Mouse (Mus musculus): ENCODE measurements around the gene Cdh13. TPM values are rescaled to one million over a fixed set of nuclear protein-coding genes. Genes with fewer than 3 reads are reported as not detected.

Cdh13 gene
- polyA plus RNA-seq, 1 experiment from 2014 or later, result 198 TPM

DNA sequence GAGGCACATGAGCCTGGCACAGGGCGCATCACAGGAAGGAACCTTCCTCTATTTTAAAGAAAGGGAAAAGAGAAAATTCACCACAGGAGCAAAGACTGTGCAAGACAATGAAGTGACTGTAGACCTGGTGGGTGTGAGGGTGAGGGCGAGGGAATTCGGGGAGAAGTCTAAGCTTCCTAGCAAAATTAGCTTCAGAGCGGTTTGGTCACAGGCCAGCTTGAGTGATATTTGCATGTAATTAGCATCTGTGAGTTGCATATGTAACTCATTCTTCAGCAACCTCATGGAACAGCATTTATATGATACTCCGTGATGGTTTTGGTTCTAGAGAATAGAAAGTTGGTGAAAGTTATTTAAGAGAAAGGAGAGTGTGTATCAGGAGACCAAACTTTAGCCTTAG lies 73.5 kb downstream of the Cdh13 start:
- Histone ChIP-seq H3K27ac (ENCODE audit: low read depth, low read length) (no peak overlapping the region), H3K4me1 (ENCODE audit: control insufficient read depth, insufficient read depth, low read length) (no peaks in the 10 kb centered on the region), H3K4me3 (ENCODE audit: low read depth, low read length) (no peak overlapping the region), H3K27me3 (ENCODE audit: control insufficient read depth, insufficient read depth, low read length) (no peaks in the 10 kb centered on the region), H3K36me3 (ENCODE audit: control insufficient read depth, insufficient read depth, low read length) (no peaks in the 10 kb centered on the region), H3K9me3 (ENCODE audit: control insufficient read depth, low read length) (no peaks in the 10 kb centered on the region), H3K4me2 (ENCODE audit: low read depth, low read length) (no peak overlapping the region), H3K9ac (replicated peaks; ENCODE audit: low read depth, low read length) (no peak overlapping the region)
- 84% methylated on average over 5 of the region's 5 CpGs for WGBS
- ATAC-seq (ENCODE audit: low read depth), result no peak

DNA sequence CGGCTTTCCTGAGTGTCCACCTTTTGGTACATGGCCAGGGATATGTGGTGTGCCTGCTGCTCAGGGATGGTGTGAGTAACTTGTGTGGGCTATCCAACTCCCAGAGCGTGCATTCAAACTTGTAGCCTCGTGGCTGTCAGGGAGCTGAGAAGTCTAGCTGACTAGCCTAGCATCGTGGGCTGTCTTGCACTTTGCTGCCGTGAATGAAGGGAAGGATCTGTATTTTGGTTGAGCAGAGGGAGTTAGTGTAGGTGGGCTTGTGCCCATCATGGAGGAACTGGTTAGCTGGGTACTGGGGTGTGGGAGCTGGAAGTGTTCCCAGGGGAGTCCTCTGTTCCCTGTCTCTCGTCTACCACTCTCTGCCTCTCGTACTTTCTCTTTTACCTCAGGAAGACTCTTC lies 74.1 kb downstream of the Cdh13 start:
- 91% methylated on average over 7 of the region's 7 CpGs for WGBS
- Histone ChIP-seq H3K9me3 (ENCODE audit: control insufficient read depth, low read length) (no peaks in the 10 kb centered on the region), H3K9ac (replicated peaks; ENCODE audit: low read depth, low read length) (no peak overlapping the region), H3K27me3 (ENCODE audit: control insufficient read depth, insufficient read depth, low read length) (no peaks in the 10 kb centered on the region), H3K4me2 (ENCODE audit: low read depth, low read length) (no peak overlapping the region), H3K27ac (ENCODE audit: low read depth, low read length) (no peak overlapping the region), H3K4me1 (ENCODE audit: control insufficient read depth, insufficient read depth, low read length) (no peaks in the 10 kb centered on the region), H3K4me3 (ENCODE audit: low read depth, low read length) (no peak overlapping the region), H3K36me3 (ENCODE audit: control insufficient read depth, insufficient read depth, low read length) (no peaks in the 10 kb centered on the region)
- ATAC-seq (ENCODE audit: low read depth), result no peak

DNA sequence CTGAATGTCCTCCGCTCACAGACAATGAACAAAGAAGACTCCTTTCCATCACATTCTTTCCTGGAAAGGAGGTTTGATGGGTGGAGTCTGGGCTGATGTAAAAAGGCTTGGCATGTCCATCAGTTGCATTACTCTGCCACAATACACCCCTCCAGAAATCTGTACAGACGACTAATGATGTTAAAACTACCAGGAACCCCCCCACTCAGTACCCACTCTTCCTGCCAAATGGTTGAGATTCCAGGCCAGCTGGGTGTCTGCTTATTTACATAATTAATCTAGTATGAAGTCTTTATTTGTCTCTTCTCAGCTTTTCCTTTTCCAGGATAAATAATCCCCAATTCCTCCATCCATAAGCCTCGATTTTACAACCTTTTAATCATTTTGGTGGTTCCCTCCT lies 80.2 kb downstream of the Cdh13 start:
- Histone ChIP-seq H3K9me3 (ENCODE audit: control insufficient read depth, low read length) (no peaks in the 10 kb centered on the region), H3K4me3 (ENCODE audit: low read depth, low read length) (no peak overlapping the region), H3K4me1 (ENCODE audit: control insufficient read depth, insufficient read depth, low read length) (no peaks in the 10 kb centered on the region), H3K4me2 (ENCODE audit: low read depth, low read length) (no peak overlapping the region), H3K36me3 (ENCODE audit: control insufficient read depth, insufficient read depth, low read length) (no peaks in the 10 kb centered on the region), H3K27me3 (ENCODE audit: control insufficient read depth, insufficient read depth, low read length) (no peaks in the 10 kb centered on the region), H3K27ac (ENCODE audit: low read depth, low read length) (no peak overlapping the region), H3K9ac (replicated peaks; ENCODE audit: low read depth, low read length) (no peak overlapping the region)
- WGBS, result 59% methylated on average over 3 of the region's 3 CpGs
- no peak for ATAC-seq (ENCODE audit: low read depth)

DNA sequence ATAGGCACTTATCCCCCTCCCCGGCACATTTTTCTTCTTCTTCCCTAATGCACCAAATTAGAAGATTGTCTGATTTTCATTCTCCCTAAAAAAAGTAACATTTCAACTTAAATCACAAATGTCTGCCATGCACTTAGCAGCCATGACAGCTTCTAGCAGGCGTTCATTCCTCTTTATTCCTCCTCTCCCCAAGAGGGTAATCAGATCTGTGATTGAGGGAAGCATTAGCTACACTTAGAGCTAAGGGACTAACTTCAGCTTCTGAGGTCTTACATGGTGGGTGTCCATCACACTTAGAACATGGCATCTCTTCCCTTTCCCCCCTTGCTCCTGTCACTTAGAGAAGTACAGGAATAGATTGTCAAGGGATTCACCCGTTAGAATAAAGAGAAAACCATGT lies 89.6 kb downstream of the Cdh13 start:
- Histone ChIP-seq H3K4me1 (ENCODE audit: control insufficient read depth, insufficient read depth, low read length) (no peaks in the 10 kb centered on the region), H3K4me3 (ENCODE audit: low read depth, low read length) (no peak overlapping the region), H3K4me2 (ENCODE audit: low read depth, low read length) (no peak overlapping the region), H3K9me3 (ENCODE audit: control insufficient read depth, low read length) (no peaks in the 10 kb centered on the region), H3K9ac (replicated peaks; ENCODE audit: low read depth, low read length) (no peak overlapping the region), H3K27ac (ENCODE audit: low read depth, low read length) (no peak overlapping the region), H3K36me3 (ENCODE audit: control insufficient read depth, insufficient read depth, low read length) (no peaks in the 10 kb centered on the region), H3K27me3 (ENCODE audit: control insufficient read depth, insufficient read depth, low read length) (no peaks in the 10 kb centered on the region)
- WGBS, result 80% methylated on average over 3 of the region's 3 CpGs
- no peak for ATAC-seq (ENCODE audit: low read depth)

DNA sequence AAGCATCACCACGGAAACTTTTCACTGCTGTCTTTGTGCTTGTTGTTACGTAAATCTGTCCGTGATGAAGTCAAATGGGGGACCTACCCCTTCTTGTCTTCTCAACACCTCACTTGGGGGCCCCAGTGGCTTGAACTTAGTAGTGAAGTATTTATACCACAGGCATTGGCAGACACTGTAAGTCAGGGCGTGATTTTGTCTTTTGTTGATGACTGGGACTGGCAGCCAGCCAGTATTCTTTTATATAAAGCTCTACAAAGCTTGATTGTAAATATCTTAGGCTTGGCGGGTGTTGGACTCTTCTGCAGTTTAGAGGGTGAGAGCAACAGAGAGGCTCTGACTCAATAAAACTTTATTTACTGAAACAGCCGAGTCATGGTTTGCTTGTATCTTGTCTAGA lies 91.2 kb downstream of the Cdh13 start:
- ATAC-seq (ENCODE audit: low read depth), result peak; percentile 64; the same call in 1 of the 2 replicates
- no peaks in the 10 kb centered on the region for H3K9me3 ChIP-seq (ENCODE audit: control insufficient read depth, low read length)
- H3K36me3 ChIP-seq (ENCODE audit: control insufficient read depth, insufficient read depth, low read length), result no peaks in the 10 kb centered on the region
- no peaks in the 10 kb centered on the region for H3K27me3 ChIP-seq (ENCODE audit: control insufficient read depth, insufficient read depth, low read length)
- 0 out of 2 replicates have a peak, but pooled peaks cover 5% of the 10 kb centered on the region for H3K4me1 ChIP-seq (ENCODE audit: control insufficient read depth, insufficient read depth, low read length)
- no peak overlapping the region for H3K9ac ChIP-seq (replicated peaks; ENCODE audit: low read depth, low read length)
- no peak overlapping the region for H3K27ac ChIP-seq (ENCODE audit: low read depth, low read length)
- no peak overlapping the region for H3K4me2 ChIP-seq (ENCODE audit: low read depth, low read length)
- 28% methylated on average over 6 of the region's 6 CpGs for WGBS
- H3K4me3 ChIP-seq (ENCODE audit: low read depth, low read length), result no peak overlapping the region

DNA sequence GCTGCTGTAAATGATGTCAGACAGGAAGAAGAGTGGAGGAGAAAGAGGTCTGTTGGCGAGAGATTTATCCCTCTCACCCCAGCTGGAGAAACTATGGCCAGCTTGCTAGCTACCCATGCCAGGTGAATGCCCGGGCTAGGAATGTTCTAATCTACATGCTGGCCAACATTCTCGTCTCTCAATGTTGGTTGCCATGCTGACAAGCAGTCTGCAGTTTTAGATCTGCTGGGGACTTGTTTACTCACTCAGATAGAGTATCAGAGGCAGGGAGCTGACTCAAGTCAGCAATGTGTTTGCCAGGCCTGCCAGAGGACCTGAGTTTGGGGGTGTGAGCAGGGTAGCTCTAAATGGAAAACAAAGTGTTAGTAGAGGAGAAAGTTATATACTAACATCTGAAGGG lies 93.3 kb downstream of the Cdh13 start:
- Histone ChIP-seq H3K9me3 (ENCODE audit: control insufficient read depth, low read length) (no peaks in the 10 kb centered on the region), H3K27me3 (ENCODE audit: control insufficient read depth, insufficient read depth, low read length) (no peaks in the 10 kb centered on the region), H3K4me2 (ENCODE audit: low read depth, low read length) (no peak overlapping the region), H3K36me3 (ENCODE audit: control insufficient read depth, insufficient read depth, low read length) (no peaks in the 10 kb centered on the region), H3K27ac (ENCODE audit: low read depth, low read length) (no peak overlapping the region), H3K9ac (replicated peaks; ENCODE audit: low read depth, low read length) (no peak overlapping the region), H3K4me3 (ENCODE audit: low read depth, low read length) (no peak overlapping the region), H3K4me1 (ENCODE audit: control insufficient read depth, insufficient read depth, low read length) (peaks cover 10% of the 10 kb centered on the region; the same call in 1 of the 2 replicates)
- WGBS, result 34% methylated on average over 3 of the region's 3 CpGs
- peak; percentile 42; the same call in 1 of the 2 replicates for ATAC-seq (ENCODE audit: low read depth)

DNA sequence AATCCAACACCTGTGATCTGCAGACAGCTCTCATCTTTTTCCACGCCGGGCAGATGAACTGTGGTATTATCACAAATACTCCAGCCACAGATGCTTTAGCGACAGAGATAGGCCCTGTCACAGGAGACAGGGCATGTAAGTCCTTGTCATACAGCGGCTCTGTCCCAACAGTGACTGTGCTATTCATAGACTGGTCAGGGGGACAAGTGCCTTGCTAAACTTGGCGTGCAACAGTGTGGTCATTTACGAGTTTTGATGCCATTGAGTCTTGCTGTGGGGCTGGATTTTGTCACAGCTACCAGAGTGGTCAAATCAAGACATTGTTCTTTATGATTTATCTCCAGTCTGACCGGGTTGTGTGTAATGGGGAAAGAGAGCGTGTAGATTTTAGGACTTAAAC lies 95.5 kb downstream of the Cdh13 start:
- 53% methylated on average over 8 of the region's 8 CpGs for WGBS
- ATAC-seq (ENCODE audit: low read depth), result no peak

DNA sequence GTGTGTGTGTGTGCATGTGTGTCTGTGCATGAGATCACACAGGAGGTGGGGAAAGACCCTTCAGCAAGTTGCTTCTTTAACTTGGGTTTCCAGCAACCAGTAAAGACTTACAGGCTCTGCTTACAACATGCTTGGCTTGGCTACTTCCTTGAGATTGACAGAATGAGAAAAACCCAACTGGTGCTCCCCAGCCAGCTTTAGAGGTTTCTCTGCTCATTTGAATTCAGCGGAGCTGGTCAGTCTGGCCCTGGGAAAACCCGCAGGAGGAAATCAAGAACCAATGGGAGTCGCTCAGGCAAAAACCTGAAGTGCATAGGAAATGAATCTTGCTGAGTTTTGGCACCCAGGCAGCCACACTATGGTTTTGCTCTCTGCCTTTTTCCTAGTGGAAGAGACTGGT lies 96.1 kb downstream of the Cdh13 start:
- Histone ChIP-seq H3K36me3 (ENCODE audit: control insufficient read depth, insufficient read depth, low read length) (no peaks in the 10 kb centered on the region), H3K27ac (ENCODE audit: low read depth, low read length) (peak overlapping the region; percentile 66; the same call in 1 of the 2 replicates), H3K9me3 (ENCODE audit: control insufficient read depth, low read length) (no peaks in the 10 kb centered on the region), H3K4me2 (ENCODE audit: low read depth, low read length) (no peak overlapping the region), H3K27me3 (ENCODE audit: control insufficient read depth, insufficient read depth, low read length) (no peaks in the 10 kb centered on the region), H3K4me3 (ENCODE audit: low read depth, low read length) (no peak overlapping the region), H3K4me1 (ENCODE audit: control insufficient read depth, insufficient read depth, low read length) (peaks cover 10% of the 10 kb centered on the region; the same call in 1 of the 2 replicates), H3K9ac (replicated peaks; ENCODE audit: low read depth, low read length) (no peak overlapping the region)
- peak; percentile 72 for ATAC-seq (ENCODE audit: low read depth)
- 13% methylated on average over 3 of the region's 3 CpGs for WGBS

More for the DNA sequence above, 95.5 kb downstream of the Cdh13 start:
- Histone ChIP-seq H3K4me3 (ENCODE audit: low read depth, low read length) (no peak overlapping the region), H3K27ac (ENCODE audit: low read depth, low read length) (peak overlapping the region; percentile 66; the same call in 1 of the 2 replicates), H3K9ac (replicated peaks; ENCODE audit: low read depth, low read length) (no peak overlapping the region), H3K9me3 (ENCODE audit: control insufficient read depth, low read length) (no peaks in the 10 kb centered on the region), H3K4me1 (ENCODE audit: control insufficient read depth, insufficient read depth, low read length) (peaks cover 10% of the 10 kb centered on the region; the same call in 1 of the 2 replicates), H3K27me3 (ENCODE audit: control insufficient read depth, insufficient read depth, low read length) (no peaks in the 10 kb centered on the region), H3K4me2 (ENCODE audit: low read depth, low read length) (no peak overlapping the region), H3K36me3 (ENCODE audit: control insufficient read depth, insufficient read depth, low read length) (no peaks in the 10 kb centered on the region)

DNA sequence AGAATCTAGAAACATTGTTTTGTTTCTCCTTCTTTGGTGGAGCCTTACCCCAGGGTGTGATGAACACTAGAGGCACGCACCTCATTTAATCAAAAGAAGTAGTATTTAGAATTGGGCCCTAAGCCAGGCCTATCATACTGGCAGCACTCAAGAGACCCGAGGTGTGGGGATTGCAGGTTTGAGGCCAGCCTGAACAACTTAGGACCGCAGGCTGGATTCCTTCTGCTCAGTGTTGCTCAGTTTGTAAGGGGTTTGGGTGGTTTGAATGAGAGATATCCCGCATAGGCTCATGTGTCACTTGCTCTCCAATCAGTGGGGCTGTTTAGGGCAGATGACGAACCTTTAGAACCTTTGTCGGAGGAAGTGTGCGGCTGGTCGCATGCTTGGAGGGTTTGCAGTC lies 96.5 kb downstream of the Cdh13 start:
- H3K27ac ChIP-seq (ENCODE audit: low read depth, low read length), result 0 out of 2 replicates have a peak overlapping the region, but pooled peaks have one; percentile 1
- peak; percentile 58 for ATAC-seq (ENCODE audit: low read depth)
- WGBS, result 56% methylated on average over 8 of the region's 8 CpGs
- no peaks in the 10 kb centered on the region for H3K36me3 ChIP-seq (ENCODE audit: control insufficient read depth, insufficient read depth, low read length)
- H3K9me3 ChIP-seq (ENCODE audit: control insufficient read depth, low read length), result no peaks in the 10 kb centered on the region
- H3K9ac ChIP-seq (replicated peaks; ENCODE audit: low read depth, low read length), result no peak overlapping the region
- H3K27me3 ChIP-seq (ENCODE audit: control insufficient read depth, insufficient read depth, low read length), result no peaks in the 10 kb centered on the region
- H3K4me1 ChIP-seq (ENCODE audit: control insufficient read depth, insufficient read depth, low read length), result peaks cover 10% of the 10 kb centered on the region; the same call in 1 of the 2 replicates
- no peak overlapping the region for H3K4me3 ChIP-seq (ENCODE audit: low read depth, low read length)
- no peak overlapping the region for H3K4me2 ChIP-seq (ENCODE audit: low read depth, low read length)

Data from neural tube, embryonic 14.5 days (tissue).